Mouse (Mus musculus): ENCODE data around the gene Sgms2.
"Not testable (repeated sequence)": the region's sequence is repeated elsewhere in the genome, so short reads cannot be mapped to it uniquely, and the experiment has no call there.

The Sgms2 gene

GRCm38 (mm10) chr3:131358205-131358604, 133.0 kb downstream of the Sgms2 start:
- DNase-seq (ENCODE audit: low read depth) = no peak

- DNase-seq (ENCODE audit: low read depth) = no peak
Observed at GRCm38 (mm10) chr3:131357643-131358042, 133.6 kb downstream of the Sgms2 start.

- DNase-seq (ENCODE audit: low read depth) = peak; percentile 68
Observed at GRCm38 (mm10) chr3:131356026-131356425, 135.2 kb downstream of the Sgms2 start.

- DNase-seq (ENCODE audit: low read depth) = no peak
Observed at GRCm38 (mm10) chr3:131350539-131350938, 140.7 kb downstream of the Sgms2 start.

GRCm38 (mm10) chr3:131349013-131349412, 142.2 kb downstream of the Sgms2 start:
- no peak for DNase-seq (ENCODE audit: low read depth)

- DNase-seq (ENCODE audit: low read depth) = no peak
Observed at GRCm38 (mm10) chr3:131348579-131348950, 142.6 kb downstream of the Sgms2 start.

GRCm38 (mm10) chr3:131347831-131348578, 143.2 kb downstream of the Sgms2 start:
- peak; percentile 66 for DNase-seq (ENCODE audit: low read depth)

- DNase-seq (ENCODE audit: low read depth) = no peak
Observed at GRCm38 (mm10) chr3:131345903-131346302, 145.3 kb downstream of the Sgms2 start.

- no peak for DNase-seq (ENCODE audit: low read depth)
Observed at GRCm38 (mm10) chr3:131343311-131343710, 147.9 kb downstream of the Sgms2 start.

- no peak for DNase-seq (ENCODE audit: low read depth)
Observed at GRCm38 (mm10) chr3:131340885-131341284, 150.3 kb downstream of the Sgms2 start.

- no peak for DNase-seq (ENCODE audit: low read depth)
Observed at GRCm38 (mm10) chr3:131339280-131339679, 151.9 kb downstream of the Sgms2 start.

- not testable (repeated sequence) for DNase-seq (ENCODE audit: low read depth)
Observed at GRCm38 (mm10) chr3:131337749-131338148, 153.5 kb downstream of the Sgms2 start.

GRCm38 (mm10) chr3:131336629-131337028, 154.6 kb downstream of the Sgms2 start:
- DNase-seq (ENCODE audit: low read depth) = no peak

- DNase-seq (ENCODE audit: low read depth) = no peak
Observed at GRCm38 (mm10) chr3:131335117-131335547, 156.1 kb downstream of the Sgms2 start.

- no peak for DNase-seq (ENCODE audit: low read depth)
Observed at GRCm38 (mm10) chr3:131327189-131327588, 164.0 kb downstream of the Sgms2 start.

- DNase-seq (ENCODE audit: low read depth) = no peak
Observed at GRCm38 (mm10) chr3:131326637-131327036, 164.6 kb downstream of the Sgms2 start.

- DNase-seq (ENCODE audit: low read depth) = no peak
Observed at GRCm38 (mm10) chr3:131322081-131322815, 169.0 kb downstream of the Sgms2 start.

- DNase-seq (ENCODE audit: low read depth) = peak; percentile 93
Observed at GRCm38 (mm10) chr3:131320184-131320583, 171.0 kb downstream of the Sgms2 start.

GRCm38 (mm10) chr3:131318211-131318610, 173.0 kb downstream of the Sgms2 start:
- DNase-seq (ENCODE audit: low read depth) = no peak

- DNase-seq (ENCODE audit: low read depth) = no peak
Observed at GRCm38 (mm10) chr3:131317126-131317525, 174.1 kb downstream of the Sgms2 start.

GRCm38 (mm10) chr3:131315957-131316510, 175.2 kb downstream of the Sgms2 start:
- DNase-seq (ENCODE audit: low read depth) = no peak

GRCm38 (mm10) chr3:131312340-131312739, 178.9 kb downstream of the Sgms2 start:
- no peak for DNase-seq (ENCODE audit: low read depth)

- no peak for DNase-seq (ENCODE audit: low read depth)
Observed at GRCm38 (mm10) chr3:131310572-131310971, 180.6 kb downstream of the Sgms2 start.

Measured in NIH3T3 (cell line).